Mouse (Mus musculus): ENCODE results near the gene Tspan14. TPM values are rescaled to one million over a fixed set of nuclear protein-coding genes. Genes with fewer than 3 reads are reported as not detected.

Tspan14 gene
- 40.8 and 42.0 TPM in 2 replicates for polyA plus RNA-seq (2015; fragmentation: Nextera tagmentation; extraction: Ambion mirVana)

- Histone ChIP-seq H3K36me3 (no peaks in the 10 kb centered on the region), H3K4me3 (peak within 1 kb of the TSS; percentile 79), H3K27ac (replicated peaks) (peak within 1 kb of the TSS; percentile 87), H3K4me2 (peak within 1 kb of the TSS; percentile 95), H3K4me1 (peaks cover 54% of the 10 kb centered on the region), H3K27me3 (replicated peaks) (no peaks in the 10 kb centered on the region), H3K9me3 (no peaks in the 10 kb centered on the region), H3K9ac (peak within 1 kb of the TSS; percentile 94)
- peak; percentile 43; the same call in 1 of the 2 replicates for ATAC-seq (ENCODE audit: extremely low read depth, insufficient number of reproducible peaks, low FRiP score, low TSS enrichment)
- under 1% methylated on average over 46 of the region's 54 CpGs for WGBS
Measured at GRCm38 (mm10) chr14:40966392-40966861, at the start of gene Tspan14. Tspan14 (minus strand) TSS chr14:40966807.

- no peak overlapping the region for H3K27ac ChIP-seq (replicated peaks)
- no peaks in the 10 kb centered on the region for H3K36me3 ChIP-seq
- 56% methylated on average over 5 of the region's 5 CpGs for WGBS
- H3K4me2 ChIP-seq, result no peak overlapping the region
- no peak overlapping the region for H3K4me3 ChIP-seq
- peaks cover 34% of the 10 kb centered on the region for H3K4me1 ChIP-seq
- no peak overlapping the region for H3K9ac ChIP-seq
- no peaks in the 10 kb centered on the region for H3K9me3 ChIP-seq
- ATAC-seq (ENCODE audit: extremely low read depth, insufficient number of reproducible peaks, low FRiP score, low TSS enrichment), result no peak
- peaks cover 8% of the 10 kb centered on the region; the same call in 1 of the 2 replicates for H3K27me3 ChIP-seq (replicated peaks)
Measured at GRCm38 (mm10) chr14:41014701-41015240, 48.2 kb upstream of the Tspan14 start.

GRCm38 (mm10) chr14:41013630-41014613, 47.3 kb upstream of the Tspan14 start, which contains the start of gene Fam213a:
Fam213a (minus strand) TSS chr14:41013788.
- H3K27me3 ChIP-seq (replicated peaks), result peaks cover 8% of the 10 kb centered on the region; the same call in 1 of the 2 replicates
- H3K36me3 ChIP-seq, result no peaks in the 10 kb centered on the region
- peak within 1 kb of the TSS; percentile 90 for H3K9ac ChIP-seq
- H3K9me3 ChIP-seq, result no peaks in the 10 kb centered on the region
- ATAC-seq (ENCODE audit: extremely low read depth, insufficient number of reproducible peaks, low FRiP score, low TSS enrichment), result peak; percentile 96
- WGBS, result 4% methylated on average over 32 of the region's 32 CpGs
- peak within 1 kb of the TSS; percentile 68 for H3K4me3 ChIP-seq
- peak within 1 kb of the TSS; percentile 91 for H3K4me2 ChIP-seq
- peak within 1 kb of the TSS; percentile 78 for H3K27ac ChIP-seq (replicated peaks)
- H3K4me1 ChIP-seq, result peaks cover 34% of the 10 kb centered on the region

- H3K27ac ChIP-seq (replicated peaks), result 0 out of 2 replicates have a peak overlapping the region, but pooled peaks have one; percentile 40
- 15% methylated on average over 9 of the region's 9 CpGs for WGBS
- no peak for ATAC-seq (ENCODE audit: extremely low read depth, insufficient number of reproducible peaks, low FRiP score, low TSS enrichment)
- peak overlapping the region; percentile 68 for H3K4me3 ChIP-seq
- peak overlapping the region; percentile 90 for H3K9ac ChIP-seq
- H3K4me1 ChIP-seq, result peaks cover 39% of the 10 kb centered on the region
- H3K27me3 ChIP-seq (replicated peaks), result peaks cover 8% of the 10 kb centered on the region; the same call in 1 of the 2 replicates
- H3K9me3 ChIP-seq, result no peaks in the 10 kb centered on the region
- no peaks in the 10 kb centered on the region for H3K36me3 ChIP-seq
- H3K4me2 ChIP-seq, result peak overlapping the region; percentile 91
Measured at GRCm38 (mm10) chr14:41013143-41013542, 46.5 kb upstream of the Tspan14 start.

GRCm38 (mm10) chr14:41011916-41012315, 45.3 kb upstream of the Tspan14 start:
- H3K4me1 ChIP-seq, result peaks cover 41% of the 10 kb centered on the region

GRCm38 (mm10) chr14:41008138-41008537, 41.5 kb upstream of the Tspan14 start:
- H3K27ac ChIP-seq (replicated peaks), result peak overlapping the region; percentile 56; the same call in 1 of the 2 replicates
- 0 out of 2 replicates have a peak, but pooled peaks cover 8% of the 10 kb centered on the region for H3K27me3 ChIP-seq (replicated peaks)

More at GRCm38 (mm10) chr14:41011916-41012315, 45.3 kb upstream of the Tspan14 start:
- Histone ChIP-seq H3K4me2 (no peak overlapping the region), H3K27me3 (replicated peaks) (peaks cover 8% of the 10 kb centered on the region; the same call in 1 of the 2 replicates), H3K4me3 (no peak overlapping the region), H3K9ac (no peak overlapping the region), H3K9me3 (no peaks in the 10 kb centered on the region), H3K27ac (replicated peaks) (no peak overlapping the region), H3K36me3 (no peaks in the 10 kb centered on the region)
- no peak for ATAC-seq (ENCODE audit: extremely low read depth, insufficient number of reproducible peaks, low FRiP score, low TSS enrichment)
- 77% methylated on average over 3 of the region's 3 CpGs for WGBS

GRCm38 (mm10) chr14:41007641-41008040, 41.0 kb upstream of the Tspan14 start:
- Histone ChIP-seq H3K36me3 (no peaks in the 10 kb centered on the region), H3K27me3 (replicated peaks) (0 out of 2 replicates have a peak, but pooled peaks cover 8% of the 10 kb centered on the region), H3K4me2 (peak overlapping the region; percentile 22), H3K4me3 (no peak overlapping the region), H3K4me1 (peaks cover 39% of the 10 kb centered on the region), H3K9me3 (no peaks in the 10 kb centered on the region), H3K9ac (0 out of 2 replicates have a peak overlapping the region, but pooled peaks have one; percentile 13), H3K27ac (replicated peaks) (0 out of 2 replicates have a peak overlapping the region, but pooled peaks have one; percentile 56)
- peak; percentile 29; the same call in 1 of the 2 replicates for ATAC-seq (ENCODE audit: extremely low read depth, insufficient number of reproducible peaks, low FRiP score, low TSS enrichment)
- WGBS, result 21% methylated on average over 5 of the region's 5 CpGs

More at GRCm38 (mm10) chr14:41008138-41008537, 41.5 kb upstream of the Tspan14 start:
- 0 out of 2 replicates have a peak, but pooled peaks have one; percentile 49 for ATAC-seq (ENCODE audit: extremely low read depth, insufficient number of reproducible peaks, low FRiP score, low TSS enrichment)
- H3K4me3 ChIP-seq, result no peak overlapping the region
- peak overlapping the region; percentile 22 for H3K4me2 ChIP-seq
- WGBS, result 42% methylated on average over 2 of the region's 2 CpGs
- no peak overlapping the region for H3K9ac ChIP-seq
- H3K9me3 ChIP-seq, result no peaks in the 10 kb centered on the region
- H3K4me1 ChIP-seq, result peaks cover 44% of the 10 kb centered on the region
- H3K36me3 ChIP-seq, result no peaks in the 10 kb centered on the region

GRCm38 (mm10) chr14:41006899-41007298, 40.3 kb upstream of the Tspan14 start:
- no peak for ATAC-seq (ENCODE audit: extremely low read depth, insufficient number of reproducible peaks, low FRiP score, low TSS enrichment)
- H3K36me3 ChIP-seq, result peaks cover 4% of the 10 kb centered on the region; the same call in 1 of the 2 replicates
- H3K9ac ChIP-seq, result no peak overlapping the region
- no peaks in the 10 kb centered on the region for H3K9me3 ChIP-seq
- 0 out of 2 replicates have a peak overlapping the region, but pooled peaks have one; percentile 56 for H3K27ac ChIP-seq (replicated peaks)
- 33% methylated on average over 3 of the region's 3 CpGs for WGBS
- peak overlapping the region; percentile 22; the same call in 1 of the 2 replicates for H3K4me2 ChIP-seq
- H3K4me1 ChIP-seq, result peaks cover 38% of the 10 kb centered on the region
- no peak overlapping the region for H3K4me3 ChIP-seq
- 0 out of 2 replicates have a peak, but pooled peaks cover 3% of the 10 kb centered on the region for H3K27me3 ChIP-seq (replicated peaks)

GRCm38 (mm10) chr14:41006263-41006662, 39.7 kb upstream of the Tspan14 start:
- ATAC-seq (ENCODE audit: extremely low read depth, insufficient number of reproducible peaks, low FRiP score, low TSS enrichment), result no peak
- Histone ChIP-seq H3K4me3 (no peak overlapping the region), H3K27ac (replicated peaks) (no peak overlapping the region), H3K9me3 (no peaks in the 10 kb centered on the region), H3K4me2 (0 out of 2 replicates have a peak overlapping the region, but pooled peaks have one; percentile 22), H3K27me3 (replicated peaks) (no peaks in the 10 kb centered on the region), H3K4me1 (peaks cover 38% of the 10 kb centered on the region), H3K9ac (no peak overlapping the region), H3K36me3 (peaks cover 9% of the 10 kb centered on the region; the same call in 1 of the 2 replicates)
- WGBS, result 78% methylated on average over 10 of the region's 10 CpGs

GRCm38 (mm10) chr14:41005716-41006115, 39.1 kb upstream of the Tspan14 start:
- 85% methylated on average over 9 of the region's 9 CpGs for WGBS
- Histone ChIP-seq H3K27ac (replicated peaks) (no peak overlapping the region), H3K36me3 (peaks cover 14% of the 10 kb centered on the region; the same call in 1 of the 2 replicates), H3K4me2 (no peak overlapping the region), H3K4me1 (peaks cover 38% of the 10 kb centered on the region), H3K27me3 (replicated peaks) (no peaks in the 10 kb centered on the region), H3K9me3 (no peaks in the 10 kb centered on the region), H3K4me3 (no peak overlapping the region), H3K9ac (no peak overlapping the region)
- no peak for ATAC-seq (ENCODE audit: extremely low read depth, insufficient number of reproducible peaks, low FRiP score, low TSS enrichment)
